Mouse (Mus musculus): ENCODE measurements at regions not wholly inside any gene's neighbourhood (a gene's known extent, or its start where the extent isn't known, plus 50 kb on each side); places are given as distances from the start of the nearest gene placed in this dataset.

- DNase-seq (ENCODE audit: low spot score in 2 of 2), result no peak
Measured at GRCm38 (mm10) chr6:50054233-50054632, 55.8 kb upstream of the Mpp6 start.

DNA sequence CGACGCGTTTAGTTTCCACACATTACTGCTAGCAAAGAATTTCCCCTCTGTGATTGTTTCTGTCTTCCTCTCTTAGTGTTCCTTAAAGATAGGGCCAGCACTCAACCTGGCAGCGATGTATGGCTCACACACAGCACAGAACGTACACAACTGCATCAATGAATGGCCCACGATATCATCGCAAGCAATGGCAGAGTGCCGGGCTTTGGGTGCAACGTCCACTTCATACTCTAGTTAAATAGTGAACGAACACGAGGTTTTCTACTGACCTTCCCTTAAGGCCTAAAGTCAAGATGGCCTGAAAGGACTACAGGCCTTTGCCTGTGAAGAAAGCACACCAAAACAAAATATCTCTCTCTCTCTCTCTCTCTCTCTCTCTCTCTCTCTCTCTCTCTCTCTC lies 51.4 kb upstream of the Mpp6 start:
- no peak for DNase-seq (ENCODE audit: low spot score in 2 of 2)

GRCm38 (mm10) chr6:50059917-50060316 lies 50.1 kb upstream of the Mpp6 start:
- no peak for DNase-seq (ENCODE audit: low spot score in 2 of 2)

Measured in thymus, postnatal 10 days (tissue).